Mouse (Mus musculus) 416B (cell line): ENCODE measurements around the gene Rrbp1.

Experiments
- DNase-seq: peaks from one replicate; pipeline ENCODE4 v3.0.0; 2011; ENCODE audit warnings: low read depth

Rrbp1 gene

DNA sequence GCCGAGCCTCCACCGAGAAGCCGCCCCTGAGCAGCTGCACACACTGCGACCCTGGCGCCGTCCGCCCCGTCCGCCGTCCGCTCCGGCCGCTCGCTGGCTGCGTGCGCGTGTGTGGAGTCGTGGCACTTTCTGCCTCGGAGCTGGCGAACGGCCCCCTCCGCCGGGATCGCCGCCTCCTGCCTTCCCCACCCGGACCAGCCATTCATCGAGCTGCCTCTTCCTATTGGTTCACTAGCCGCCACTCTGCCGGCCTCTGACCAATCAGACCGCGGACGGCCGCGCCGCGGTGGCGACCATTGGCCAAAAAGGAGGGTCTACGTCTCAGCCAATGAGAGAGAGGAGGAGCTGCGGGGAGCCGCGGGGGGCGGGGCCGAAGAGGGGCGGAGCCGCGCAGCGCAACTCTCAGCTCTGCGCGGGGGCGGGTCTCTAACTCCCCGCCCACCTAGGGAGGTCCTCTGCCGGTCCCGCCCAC, at the start of gene Rrbp1:
Rrbp1 (minus strand) TSS at position 184 of the 472 bp plus-strand sequence.
- DNase-seq, result peak; percentile 99

DNA sequence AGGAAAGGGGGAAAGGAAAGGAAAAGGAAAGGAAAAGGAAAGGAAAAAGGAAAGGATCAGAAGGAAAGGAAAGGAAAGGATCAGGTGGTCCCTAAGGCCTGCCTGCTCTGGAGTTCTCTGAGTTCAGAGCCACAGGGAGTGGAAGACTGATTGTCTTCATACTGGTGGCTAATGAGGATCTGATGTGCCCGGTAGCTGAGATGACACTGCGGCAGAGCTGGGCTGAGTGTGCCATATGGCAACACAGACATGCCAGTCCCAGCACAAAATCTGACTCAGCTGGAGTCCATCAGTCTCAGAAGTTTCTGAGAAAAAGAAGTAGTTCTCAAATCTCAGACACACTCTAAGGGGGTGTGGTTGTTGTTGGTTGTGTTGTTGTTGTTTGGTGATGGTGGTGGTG, 46.7 kb upstream of the Rrbp1 start:
- DNase-seq, result no peak

DNA sequence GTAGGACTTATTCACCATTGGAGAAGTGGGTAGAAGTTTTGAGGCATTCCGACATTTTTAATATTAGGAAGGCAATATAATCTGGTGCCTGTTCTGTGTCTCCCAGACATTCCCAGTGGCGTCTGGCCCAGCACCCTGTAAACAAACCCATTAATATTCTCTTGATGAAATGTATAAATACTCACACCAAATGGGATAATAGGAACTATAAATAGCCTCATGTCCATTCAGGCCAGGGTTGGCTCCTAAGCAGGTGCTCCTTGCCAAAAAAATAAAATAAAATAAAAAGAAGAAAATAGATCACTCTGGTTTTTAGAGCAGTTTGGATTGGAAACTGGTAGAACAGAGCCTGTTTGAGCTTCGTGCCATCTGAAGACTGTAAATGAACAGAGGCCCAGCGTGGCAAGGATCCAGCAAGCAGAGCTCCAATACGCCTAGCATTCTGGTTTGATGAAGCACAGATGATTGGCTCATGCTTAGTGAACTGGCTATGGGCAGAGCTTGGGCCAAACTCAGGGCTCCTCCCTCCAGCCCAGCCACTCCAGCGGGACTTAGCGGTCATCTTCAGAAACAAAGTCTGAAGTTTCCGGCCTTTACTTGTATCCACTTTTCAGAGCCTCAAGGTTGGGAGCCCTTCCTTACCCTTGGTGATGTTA, 41.5 kb upstream of the Rrbp1 start:
- DNase-seq, result no peak

GRCm38 (mm10) chr2:144050861-144051260, 39.8 kb upstream of the Rrbp1 start:
- DNase-seq, result no peak

DNA sequence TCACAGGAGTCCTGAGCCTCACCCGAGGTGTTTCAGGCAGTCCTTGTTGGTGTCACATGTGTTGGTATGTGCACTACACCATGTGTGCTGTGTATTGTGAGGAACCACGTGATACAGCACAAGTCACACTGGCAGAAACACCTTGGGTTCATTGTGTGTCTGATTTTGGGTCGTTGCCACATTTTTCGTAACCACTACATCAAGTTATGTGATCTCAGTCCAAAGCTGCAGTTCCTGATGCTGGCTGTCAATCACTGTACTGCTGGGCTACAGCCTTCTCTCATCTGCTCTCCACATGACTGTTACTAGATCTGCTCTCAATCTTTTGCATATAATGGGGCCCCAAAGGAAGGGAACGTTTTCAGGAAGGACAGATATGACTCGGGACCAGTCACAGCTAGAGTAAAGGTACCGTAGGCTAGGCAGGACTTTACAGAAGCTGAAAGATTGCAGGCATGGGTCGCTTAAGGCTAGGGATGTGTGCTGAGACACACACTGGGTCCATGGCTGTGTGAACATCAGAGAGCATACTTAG, 39.1 kb upstream of the Rrbp1 start:
- peak; percentile 29 for DNase-seq

GRCm38 (mm10) chr2:144046916-144047315, 35.9 kb upstream of the Rrbp1 start:
- no peak for DNase-seq

DNA sequence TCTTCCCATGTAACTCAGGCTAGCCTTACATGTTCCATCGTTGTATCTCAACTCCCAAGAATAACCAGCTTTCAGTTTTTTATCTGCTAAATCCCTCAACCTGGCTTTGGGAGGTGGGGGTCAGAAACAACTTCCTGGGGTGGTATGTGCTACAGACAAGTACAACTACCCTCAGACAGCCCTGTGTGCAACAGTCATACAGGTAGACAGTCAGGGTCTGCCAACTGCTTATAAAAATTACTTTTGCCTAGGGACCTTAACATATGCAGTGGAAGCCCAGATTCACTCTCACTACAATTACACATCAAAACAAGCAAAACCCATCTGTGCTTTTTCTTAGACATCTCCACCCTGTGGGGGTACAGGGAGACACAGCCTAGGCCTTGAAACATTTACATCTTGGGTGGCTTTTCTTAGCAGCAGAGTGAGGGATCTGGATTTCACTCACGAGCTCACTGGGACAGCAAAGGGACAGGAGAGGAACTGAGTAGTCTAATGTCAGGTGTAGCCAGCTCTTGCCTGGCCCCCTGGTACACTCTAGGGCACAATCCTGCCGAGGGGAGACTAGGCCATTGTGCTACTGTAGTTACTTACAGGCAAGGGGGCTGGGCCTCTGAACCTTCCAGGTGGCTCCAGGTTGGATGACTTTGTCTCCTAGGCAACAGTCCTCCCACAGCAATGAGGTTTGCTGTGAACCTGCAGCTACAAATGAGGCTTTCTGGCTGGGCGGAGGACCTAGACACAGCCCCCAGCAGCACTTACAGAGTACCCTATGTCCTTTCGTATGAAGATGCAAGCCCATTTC, 34.9 kb upstream of the Rrbp1 start:
- DNase-seq, result no peak

- DNase-seq, result no peak
Observed at GRCm38 (mm10) chr2:144044726-144045125, 33.7 kb upstream of the Rrbp1 start.

GRCm38 (mm10) chr2:144032664-144033063, 21.6 kb upstream of the Rrbp1 start, which contains the start of gene Banf2:
Gene Banf2 (plus strand): TSS chr2:144033059.
- DNase-seq, result no peak

DNA sequence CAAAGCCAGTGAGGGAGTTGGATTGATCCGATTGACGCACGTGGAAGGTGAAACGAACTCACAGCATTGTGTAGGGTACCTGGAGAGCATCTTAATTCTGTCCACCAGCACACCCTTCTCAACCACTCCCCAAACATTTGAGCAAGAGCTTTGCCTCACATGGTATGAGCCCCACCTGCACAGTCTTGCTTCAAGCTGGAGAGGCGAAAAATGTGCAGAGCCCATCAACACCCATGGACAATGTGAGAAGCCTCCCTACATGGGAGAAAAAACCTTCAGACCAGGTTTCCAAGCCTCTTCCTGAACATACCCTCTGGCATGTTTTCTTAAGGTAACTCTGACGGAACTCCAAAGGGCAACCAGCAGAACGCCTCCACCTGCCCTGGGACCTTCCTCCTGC, 19.7 kb upstream of the Rrbp1 start:
- no peak for DNase-seq

DNA sequence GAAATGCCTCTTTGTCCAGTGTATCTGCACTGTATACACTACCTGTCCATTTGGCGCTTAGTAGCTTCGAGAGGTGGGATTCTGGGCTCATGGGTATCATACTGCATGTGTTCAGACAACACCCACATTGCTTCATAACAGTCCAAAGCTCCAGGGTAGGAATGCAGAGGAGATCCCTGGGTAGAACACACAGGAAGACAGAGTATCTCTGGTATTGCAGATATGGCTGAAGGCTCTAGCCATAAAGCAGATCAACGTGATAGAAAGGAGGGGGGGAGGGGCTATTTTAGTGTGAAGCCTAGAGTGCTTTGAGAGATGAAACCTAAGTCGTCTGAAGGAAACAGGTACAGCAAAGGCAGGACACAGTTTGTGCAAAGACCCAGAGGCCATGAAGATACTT, 15.4 kb upstream of the Rrbp1 start:
- peak; percentile 13 for DNase-seq

GRCm38 (mm10) chr2:144025361-144025760, 14.3 kb upstream of the Rrbp1 start:
- DNase-seq, result no peak

DNA sequence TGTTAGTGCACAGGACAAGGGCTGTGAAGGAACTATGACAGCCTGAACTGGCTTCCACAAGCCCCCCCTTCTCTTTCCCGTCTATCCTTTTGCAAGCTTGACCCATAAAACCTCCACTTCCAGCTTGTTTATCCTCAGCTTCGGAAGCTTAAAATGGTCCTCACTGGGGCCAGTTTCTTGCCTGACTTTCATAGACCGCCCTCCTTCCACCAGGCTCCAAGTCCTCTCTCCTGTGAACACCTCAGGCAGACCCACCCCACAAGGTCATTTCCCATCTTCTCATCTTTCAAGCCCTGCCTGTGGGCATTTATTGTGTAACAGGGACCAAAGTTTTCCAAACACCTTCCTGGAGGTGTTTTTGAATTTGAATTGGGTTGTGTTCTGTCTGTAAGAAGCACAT, 11.4 kb upstream of the Rrbp1 start:
- no peak for DNase-seq

DNA sequence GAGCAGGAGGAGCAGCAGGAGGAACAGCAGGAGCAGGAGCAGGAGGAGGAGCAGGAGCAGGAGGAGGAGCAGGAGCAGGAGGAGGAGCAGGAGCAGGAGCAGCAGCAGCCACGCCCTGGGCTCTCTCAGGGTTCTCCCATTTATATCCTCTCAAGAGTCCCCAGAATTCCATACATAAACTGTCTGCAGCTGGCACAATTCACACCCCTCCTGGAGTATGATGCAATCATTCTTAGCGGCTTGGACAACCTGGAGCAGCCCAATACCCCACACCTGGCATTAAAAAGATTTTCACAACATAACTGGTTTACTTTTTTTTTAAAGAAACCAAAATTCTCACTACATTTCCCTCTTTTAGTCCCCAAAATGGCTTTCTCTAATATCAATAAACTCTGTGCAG, 8.9 kb upstream of the Rrbp1 start:
- no peak for DNase-seq

GRCm38 (mm10) chr2:144015861-144016260, 4.8 kb upstream of the Rrbp1 start:
- DNase-seq, result no peak

- DNase-seq, result no peak
Observed at GRCm38 (mm10) chr2:144014481-144014880, 3.4 kb upstream of the Rrbp1 start.

GRCm38 (mm10) chr2:144014051-144014450, 3.0 kb upstream of the Rrbp1 start:
- no peak for DNase-seq

DNA sequence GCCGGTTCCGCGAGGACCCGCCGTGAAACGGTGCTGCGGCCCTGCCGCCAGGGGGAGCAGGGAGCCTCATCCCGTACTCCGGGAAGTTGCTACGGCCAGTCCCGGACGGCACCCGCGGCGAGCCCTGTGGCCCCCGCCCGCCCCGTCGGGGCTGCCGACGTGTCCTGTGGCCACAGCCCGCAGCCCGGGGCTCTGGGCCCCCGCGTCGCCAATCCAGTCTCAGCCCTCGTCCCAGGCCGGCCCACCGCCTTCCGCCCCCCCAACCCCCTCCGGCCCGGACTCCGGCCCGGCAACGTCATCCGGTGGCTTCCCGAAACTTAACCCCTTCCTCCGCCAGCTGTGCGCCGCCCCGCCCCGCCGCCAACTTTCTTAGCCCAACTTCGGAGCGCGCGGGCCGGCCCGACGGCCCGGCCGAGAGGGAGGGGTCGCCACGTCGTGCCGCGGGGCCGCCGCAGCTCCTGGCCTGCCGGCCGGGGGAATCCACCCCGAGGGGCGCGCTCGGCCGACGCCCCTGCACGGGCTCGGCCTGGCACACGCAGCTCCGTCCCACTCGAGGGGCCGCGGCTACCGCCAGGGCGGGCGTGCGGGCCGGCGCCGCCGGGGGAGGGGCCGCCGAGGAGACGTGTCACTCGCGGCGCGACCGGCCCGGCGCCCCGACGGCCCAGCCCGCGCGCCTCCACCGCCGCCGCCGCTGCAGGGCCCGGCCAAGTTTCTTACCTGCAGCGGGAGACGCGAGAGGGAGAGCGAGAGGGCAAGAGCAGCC, 600 bp downstream of the Rrbp1 start:
- DNase-seq, result peak; percentile 76

DNA sequence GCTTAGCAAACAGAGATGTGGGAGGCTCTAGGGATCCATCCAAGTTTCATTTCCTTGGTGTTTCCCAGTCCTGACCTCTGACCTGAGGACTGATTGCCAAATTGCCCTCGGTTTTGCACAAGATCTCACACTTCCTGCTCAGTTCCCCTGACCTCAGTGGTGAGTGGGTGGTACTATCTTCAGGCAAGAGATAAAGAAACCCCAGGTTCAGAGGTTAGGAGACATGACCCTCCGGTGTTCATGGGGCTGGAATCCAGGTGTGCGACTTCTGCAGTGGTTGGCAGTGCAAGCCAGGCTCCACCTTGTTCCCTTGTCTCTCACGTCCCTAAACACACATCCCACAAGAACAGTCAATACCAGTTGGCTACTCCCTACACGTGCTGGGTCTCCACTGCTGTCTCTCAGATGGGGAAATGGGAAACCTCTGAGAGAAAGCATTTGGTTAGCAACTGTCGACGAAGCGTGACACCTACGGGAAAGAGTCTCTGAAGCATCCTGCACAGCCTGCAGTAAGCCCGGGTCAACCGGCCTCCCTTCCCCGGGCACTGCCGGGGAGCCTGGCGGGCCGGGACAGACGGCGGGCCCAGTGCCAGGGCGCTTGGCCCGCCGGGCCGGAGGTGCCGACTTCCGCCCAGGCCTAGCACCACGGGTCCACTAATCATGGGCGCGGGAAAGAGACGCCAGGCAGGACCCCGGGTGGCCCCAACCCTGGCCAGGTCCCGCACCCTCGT, 1.3 kb downstream of the Rrbp1 start:
- DNase-seq, result peak; percentile 84

- DNase-seq, result peak; percentile 70
Observed at GRCm38 (mm10) chr2:144009081-144009480, 2.0 kb downstream of the Rrbp1 start.

DNA sequence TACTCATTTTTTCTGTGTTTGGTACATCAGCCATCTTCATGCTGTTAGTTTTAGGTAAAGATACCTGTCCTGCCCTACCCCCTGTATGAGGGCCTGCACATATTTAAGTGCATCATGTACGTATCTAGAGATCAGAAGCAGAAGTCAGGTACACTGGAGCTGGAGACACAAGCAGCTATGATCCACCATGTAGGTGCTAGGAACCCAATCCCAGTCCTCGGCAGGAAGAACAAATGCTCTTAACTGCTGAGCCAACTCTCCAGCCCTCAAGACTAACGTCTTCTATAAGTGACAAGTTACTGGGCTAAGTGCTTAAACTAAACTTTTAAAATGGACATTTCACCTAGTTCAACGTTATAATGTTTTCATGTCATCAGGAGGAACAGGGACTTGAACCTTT, 3.9 kb downstream of the Rrbp1 start:
- DNase-seq, result no peak

DNA sequence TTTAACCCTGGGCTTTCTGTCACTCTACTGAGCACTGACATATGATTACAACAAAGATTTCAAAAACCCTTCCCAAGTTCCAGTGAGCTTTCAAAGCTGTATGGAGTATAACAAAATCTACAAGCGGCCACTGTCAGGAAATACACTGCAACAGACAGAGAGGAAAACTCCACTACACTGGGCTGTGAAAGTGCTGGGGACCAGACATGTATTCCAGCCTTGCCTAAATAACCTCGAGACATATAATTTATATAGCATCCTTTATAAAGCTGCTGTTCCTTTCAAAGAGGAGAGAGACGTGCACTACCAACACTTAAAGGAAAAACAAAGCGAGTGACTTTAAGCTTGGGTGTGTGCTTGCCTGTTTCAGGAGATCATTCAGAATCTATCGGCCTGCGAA, 4.4 kb downstream of the Rrbp1 start:
- no peak for DNase-seq
